Mouse (Mus musculus) thymus, adult 18-20 months (tissue): Measurements from ENCODE around the gene Mapk8ip2.
"Not testable (repeated sequence)": the region's sequence is repeated elsewhere in the genome, so short reads cannot be mapped to it uniquely, and the experiment has no call there.

ENCODE experiments used
- DNase-seq, 2 experiments: peaks; one replicate each; pipeline ENCODE4 v3.0.0; 2022; ENCODE audit warnings: mixed read lengths in 2 of 2

Gene Mapk8ip2

DNA sequence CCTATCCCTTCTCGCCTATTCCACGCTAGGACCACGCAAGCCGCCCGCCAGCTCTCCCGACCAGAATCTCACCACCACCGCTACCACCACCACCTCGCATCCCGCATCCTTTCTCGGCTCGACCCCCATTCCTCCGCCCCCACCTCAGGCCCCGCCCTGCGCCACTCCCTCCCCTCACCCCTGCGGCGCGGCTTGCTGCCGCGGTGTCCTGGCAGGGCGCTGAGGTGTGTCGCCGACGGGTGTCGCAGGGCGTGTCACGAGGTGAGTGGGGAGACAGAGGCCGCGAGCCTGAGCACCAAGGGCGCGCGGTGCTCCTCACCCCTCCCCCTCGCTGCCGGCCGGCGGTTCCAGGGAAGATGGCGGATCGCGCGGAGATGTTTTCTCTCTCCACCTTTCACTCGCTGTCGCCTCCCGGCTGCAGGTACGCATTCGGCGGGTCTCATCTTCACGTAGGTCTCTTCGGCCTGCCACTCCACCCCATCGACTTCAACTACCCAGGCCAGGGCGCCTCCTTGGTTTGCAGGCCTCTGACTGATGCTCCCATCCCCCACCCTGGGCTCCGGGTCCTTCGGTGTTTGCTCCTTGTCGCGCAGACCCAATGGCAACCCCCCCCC is at the start of gene Mapk8ip2:
Gene Mapk8ip2 (plus strand): TSS at position 49 of the 614 bp plus-strand sequence.
- no peak for DNase-seq

DNA sequence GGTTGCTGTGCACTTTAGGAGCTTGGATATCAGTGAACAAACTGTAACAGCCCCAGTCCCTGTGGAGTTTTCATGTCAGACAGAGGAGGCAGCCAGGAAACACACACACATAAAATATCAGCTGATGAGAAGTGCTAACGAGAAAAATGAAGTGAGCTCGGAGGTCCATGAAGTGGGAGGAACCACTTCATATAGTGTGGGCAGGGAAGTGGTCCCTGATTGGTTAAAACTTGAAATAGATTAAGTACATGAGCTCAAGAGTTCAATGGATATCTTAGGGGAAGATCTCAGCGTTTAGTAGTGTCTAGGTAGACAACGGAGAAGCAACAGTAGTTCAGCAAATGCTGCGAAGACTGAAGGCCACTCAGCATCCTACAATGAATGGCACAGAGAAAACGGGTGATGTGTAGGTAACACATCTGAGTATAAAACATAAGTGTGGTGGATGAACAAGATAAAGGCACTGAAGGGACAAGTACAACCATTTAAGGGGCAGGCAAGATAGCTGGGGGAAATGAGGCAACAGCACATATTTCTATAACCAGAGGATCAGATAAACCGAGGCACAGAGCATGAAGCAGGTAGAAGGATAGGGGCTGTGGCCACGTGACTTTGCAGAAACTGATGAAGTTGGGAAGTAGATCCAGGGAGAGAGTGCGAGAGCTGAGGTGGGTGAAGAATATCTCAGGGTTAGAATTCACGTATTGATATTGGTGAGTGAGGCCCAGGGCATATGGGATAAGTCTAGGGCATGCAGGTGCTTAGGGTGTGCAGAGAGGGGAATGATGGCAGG is 48.7 kb upstream of the Mapk8ip2 start:
- DNase-seq = no peak

DNA sequence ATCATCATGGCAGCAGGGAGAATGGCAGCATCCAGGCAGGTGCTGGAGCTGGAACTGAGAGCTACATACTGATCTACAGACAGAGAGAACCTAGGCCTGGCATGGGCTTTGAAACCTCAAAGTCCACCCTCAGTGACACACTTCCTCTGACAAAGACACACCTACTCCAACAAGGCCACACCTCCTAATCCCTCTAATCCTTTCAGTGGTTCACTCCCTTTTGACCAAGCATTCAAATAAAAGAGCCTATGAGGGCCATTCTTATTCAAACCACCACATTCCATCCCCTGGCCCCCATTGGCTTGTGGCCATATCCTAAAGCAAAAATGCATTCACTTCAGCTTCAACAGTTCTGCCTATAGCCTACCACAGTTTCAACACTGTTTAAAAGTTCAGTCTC is 47.0 kb upstream of the Mapk8ip2 start:
- DNase-seq = no peak

DNA sequence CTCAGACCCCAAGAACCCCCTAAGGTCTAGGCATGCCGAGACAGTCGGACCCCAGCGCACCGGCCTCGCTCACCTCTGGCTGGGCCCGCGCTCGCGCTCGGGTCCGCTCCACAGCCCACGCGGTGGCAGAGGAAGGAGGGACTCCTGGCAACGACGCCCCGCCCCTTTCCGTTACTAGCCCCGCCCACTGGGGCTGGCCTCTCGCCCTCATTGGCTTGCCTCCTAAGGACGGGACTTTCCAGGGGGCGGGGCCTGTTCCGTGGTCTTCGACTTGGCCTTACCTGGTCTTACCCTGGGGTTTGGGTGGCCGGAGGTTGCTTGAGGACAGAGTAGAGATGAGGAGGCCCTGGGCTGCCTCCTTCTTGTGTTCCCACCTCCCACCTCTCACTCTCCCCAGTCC is 43.6 kb upstream of the Mapk8ip2 start, which contains the start of gene Syce3:
Gene Syce3 (minus strand): TSS at position 386 of the 400 bp plus-strand sequence.
- DNase-seq = no peak

DNA sequence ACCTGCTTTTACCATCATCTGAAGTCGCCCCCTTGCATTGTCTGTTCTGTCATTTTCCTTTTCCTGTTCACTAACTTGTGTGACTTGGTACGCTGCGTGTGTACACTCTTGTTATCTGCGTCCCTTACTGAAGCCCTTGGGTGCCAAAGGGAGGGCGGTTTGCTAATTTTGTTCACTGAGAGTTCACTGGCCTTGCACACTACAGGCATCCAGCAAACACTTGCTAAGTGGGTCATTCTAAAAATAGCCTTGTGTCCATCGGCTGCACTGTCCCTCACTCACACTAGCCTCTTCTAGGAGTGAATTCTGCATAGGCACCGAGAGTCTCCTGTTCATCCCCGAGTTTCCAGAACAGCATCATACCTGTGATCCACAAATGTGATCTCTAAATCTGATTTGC is 38.4 kb upstream of the Mapk8ip2 start:
- DNase-seq = no peak

DNA sequence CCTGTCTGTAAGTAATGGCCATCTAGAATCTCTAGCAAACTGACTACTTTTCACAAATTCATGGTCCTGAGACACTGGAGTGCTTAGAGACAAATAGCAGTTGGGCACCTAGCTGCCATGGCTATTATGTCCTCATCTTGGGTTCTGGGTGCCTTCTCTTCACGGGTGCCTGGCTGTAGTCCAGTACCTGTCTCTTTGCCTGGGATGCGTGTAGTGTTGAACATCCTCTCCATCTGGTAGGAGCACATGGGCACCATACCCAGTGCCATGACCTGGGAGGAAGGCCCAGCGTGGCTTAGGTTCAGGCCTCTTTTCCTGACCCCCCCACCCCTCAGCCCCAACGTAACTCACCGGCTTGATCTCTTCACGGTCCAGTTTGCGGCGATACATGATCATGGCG is 31.8 kb upstream of the Mapk8ip2 start:
- no peak for DNase-seq

DNA sequence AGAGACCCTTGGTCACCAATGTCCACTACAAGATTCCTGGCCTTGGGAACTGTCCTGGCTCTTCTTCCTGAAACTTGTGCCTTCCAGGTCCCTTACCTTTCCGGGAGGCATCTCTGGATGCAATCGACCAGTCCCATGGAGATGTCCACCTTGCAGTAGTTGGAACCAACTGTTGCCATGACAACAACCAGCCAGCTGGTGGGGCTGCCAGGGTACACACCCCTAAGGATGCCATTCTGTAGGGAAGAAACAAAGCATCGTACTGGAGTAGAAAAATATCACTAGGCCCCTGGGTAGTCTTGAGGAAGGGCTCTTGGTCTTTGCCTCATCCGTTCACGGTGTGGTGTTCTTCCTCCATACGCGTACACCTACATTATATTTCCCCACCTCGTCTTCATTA is 29.1 kb upstream of the Mapk8ip2 start:
- DNase-seq = no peak

DNA sequence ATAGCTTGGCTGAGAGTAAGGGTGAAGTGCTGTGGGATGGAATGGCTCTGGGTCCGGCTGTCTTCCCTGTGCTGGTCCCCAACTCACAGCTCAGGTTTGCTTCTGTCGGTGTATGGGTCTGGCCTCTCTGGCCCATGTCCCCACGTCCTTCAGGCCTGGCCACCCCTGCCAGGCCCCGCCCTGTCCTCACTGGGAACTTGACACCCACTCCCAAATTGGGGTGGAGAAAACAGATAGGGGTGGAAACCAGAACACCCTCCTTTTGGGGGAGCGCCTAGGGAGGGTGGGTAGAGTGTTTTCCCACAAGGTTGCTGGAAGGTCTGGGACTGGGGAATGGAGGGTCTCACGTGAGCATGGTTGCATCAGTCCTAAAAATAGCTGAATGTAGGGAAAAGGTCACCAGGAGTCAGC is 28.0 kb upstream of the Mapk8ip2 start, which contains the start of gene Cpt1b:
Gene Cpt1b (minus strand): TSS at position 153 of the 411 bp plus-strand sequence.
- DNase-seq = no peak

DNA sequence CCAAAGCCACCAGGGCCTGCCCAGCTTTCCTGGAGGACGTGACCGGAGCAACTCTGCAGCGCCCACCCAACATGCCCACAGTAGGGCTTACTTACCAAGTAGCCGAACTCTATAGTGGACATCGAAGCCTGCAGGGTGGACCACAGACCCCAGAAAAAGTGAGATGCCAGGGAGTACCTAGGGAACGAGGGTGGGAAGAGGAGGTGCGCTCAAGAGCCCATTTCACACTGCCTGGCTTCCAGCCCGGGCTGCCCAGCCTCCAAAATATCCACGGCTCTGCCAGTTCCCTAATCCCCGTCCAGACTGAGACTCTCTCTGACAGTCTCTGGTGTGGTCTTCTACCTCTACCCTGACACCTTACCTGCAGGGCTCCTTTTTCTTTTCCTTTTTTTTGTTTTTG is 27.0 kb upstream of the Mapk8ip2 start:
- DNase-seq = no peak

DNA sequence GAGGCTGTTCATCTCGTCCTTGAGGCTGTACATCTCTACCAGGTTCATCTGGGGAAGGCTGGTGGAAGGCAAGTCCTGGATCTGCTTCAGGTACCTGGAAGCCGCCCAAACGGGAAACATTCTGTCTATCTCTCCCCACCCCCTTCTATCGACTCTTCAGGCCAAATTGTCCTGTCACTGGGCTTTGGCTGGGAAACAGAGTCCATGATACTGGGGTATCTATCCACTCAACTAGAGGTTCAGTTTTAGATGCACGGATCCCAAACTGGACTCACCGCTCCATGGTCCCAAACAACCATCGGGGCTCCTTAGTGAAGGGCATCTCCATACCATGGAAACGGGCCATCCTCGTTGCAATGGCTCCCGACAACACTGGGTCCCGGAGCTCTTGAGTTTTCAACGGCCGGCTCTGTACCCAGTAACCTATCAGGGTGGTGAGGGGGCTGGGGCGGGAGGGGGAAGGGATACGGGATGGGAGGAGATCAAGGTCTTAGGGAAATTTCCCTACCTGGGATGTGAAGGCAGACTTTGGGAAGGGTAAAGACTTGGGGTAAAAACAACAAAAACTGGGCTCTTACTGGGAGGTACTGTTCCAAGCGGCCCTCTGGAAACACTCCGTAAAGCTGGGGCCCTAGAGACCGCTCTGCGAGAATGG is 25.4 kb upstream of the Mapk8ip2 start:
- no peak for DNase-seq

DNA sequence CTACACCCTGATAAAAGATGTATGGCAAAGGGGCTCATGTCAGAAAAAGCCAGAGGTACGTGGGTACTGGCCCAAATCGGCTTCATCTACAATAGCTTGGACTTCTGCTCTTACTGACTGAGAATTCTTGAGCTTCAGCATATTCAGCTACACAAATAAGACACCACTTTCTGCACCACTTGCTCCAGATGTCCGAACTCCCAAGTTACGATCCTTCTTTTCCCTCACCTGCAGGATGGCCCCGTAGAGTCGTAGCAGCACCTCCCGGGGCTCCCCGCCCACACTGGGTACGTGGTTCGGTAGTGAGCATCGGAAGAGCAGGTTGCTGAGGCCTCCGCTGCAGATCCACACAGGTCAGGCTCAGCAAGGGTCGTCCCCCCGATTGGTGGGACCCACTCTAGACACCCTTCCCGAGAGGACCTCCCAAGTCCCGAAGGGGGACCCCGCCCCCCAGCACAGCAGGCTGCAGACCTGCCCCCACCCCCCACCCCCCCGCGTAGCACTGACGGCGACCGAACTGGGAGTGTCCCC is 24.8 kb upstream of the Mapk8ip2 start:
- DNase-seq = no peak

DNA sequence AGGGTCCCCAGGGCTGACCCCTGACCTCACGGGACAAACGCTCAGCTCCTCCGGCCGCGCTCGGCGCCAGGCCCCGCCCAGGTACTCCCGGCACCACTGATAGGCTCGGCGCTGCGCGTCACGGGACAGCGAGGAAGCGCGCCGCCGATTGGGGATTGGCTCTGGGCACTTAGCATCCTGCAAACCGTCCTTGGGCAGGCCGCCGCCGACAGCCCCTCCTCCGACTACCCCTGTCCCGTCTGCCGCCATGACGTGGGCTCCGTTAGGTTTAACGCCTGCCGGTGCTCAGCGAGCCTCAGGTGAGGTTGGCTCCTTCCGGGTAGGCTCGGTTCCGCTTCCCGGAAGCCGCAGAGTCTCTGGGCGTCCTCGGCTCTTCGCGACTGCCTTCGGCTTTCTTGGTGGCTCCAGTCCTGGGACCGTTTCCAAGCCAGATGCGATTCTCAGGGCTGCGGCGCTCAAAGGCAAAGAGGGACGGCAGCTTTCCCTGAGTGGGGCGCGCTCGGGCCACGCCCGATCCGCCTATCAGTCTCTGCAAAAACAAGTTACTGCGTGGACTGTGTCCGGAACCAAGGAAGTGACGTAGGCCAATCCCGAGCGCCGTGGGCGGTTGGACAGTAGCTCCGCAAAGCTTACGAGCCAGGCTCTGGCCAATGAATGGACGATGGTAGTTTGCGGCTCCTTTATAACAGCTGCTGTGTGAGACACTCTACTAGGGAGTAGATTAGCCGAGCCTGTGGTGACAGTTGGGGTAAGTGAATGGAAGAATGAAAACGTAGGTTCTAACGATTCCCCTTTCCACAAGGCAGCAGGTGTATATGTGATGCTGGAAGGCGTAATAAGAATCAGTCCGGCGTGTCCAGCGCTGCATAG is 24.1 kb upstream of the Mapk8ip2 start, which contains the start of the genes C730034F03Rik, Gm44502 and Chkb:
Gene C730034F03Rik (plus strand): TSS at position 238 of the 870 bp plus-strand sequence.
Gene Gm44502 (minus strand): TSS at position 345 of the 870 bp plus-strand sequence.
Gene Chkb (minus strand): TSS at position 557 of the 870 bp plus-strand sequence.
- DNase-seq = peak; percentile 91 to 92

DNA sequence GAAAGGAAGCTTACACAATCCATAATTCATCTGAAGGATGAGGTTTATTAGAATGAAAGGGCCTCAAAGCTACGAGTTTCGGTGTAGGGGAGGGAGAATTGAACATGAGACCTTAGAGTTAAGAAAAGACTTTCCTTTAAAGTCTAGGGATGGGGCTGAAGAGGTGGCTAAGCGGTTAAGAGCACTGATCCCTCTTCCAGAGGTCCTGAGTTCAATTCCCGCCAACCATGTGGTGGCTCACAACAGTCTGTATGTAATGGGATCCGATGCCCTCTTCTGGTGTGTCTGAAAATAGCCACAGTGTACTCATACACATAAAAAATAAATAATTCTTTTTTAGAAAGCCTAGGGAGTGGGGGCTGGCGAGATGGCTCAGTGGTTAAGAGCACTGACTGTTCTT is 23.4 kb upstream of the Mapk8ip2 start:
- no peak for DNase-seq

DNA sequence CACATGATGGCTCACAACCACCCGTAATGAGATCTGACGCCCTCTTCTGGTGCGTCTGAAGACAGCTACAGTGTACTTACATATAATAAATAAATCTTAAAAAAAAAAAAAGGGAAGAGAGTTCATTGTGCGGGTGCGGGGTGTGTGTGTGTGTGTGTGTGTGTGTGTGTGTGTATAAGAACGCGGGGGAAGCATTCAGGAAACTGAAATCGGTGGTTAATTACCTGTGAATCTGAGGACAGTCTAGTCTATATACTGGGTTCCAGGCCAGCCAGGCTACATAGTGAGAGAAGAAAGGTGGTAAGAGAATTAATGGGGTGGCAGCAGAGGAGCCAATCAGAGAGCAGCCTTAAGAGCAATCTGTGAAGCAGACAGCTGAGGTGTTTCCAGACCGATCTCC is 22.9 kb upstream of the Mapk8ip2 start:
- DNase-seq = not testable (repeated sequence)

DNA sequence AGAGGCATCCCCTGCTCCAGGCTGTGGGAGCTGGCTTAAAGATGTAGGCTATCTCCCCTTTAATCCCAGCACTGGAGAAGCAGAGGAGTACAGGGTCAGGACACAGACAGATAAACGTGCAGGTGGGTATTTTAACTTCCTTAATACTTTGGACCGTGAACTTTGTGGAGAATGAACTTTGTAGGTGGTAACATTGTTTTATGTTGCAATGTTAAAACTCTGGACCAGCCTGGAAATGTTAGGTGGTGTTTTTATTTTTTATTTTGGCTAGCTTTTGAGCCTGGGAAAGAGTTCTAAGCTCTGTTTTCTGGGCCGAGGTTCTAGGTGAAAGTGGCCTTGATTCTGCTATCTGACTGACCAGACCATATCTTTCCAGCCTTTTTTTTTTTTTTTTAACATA is 22.4 kb upstream of the Mapk8ip2 start:
- no peak for DNase-seq

DNA sequence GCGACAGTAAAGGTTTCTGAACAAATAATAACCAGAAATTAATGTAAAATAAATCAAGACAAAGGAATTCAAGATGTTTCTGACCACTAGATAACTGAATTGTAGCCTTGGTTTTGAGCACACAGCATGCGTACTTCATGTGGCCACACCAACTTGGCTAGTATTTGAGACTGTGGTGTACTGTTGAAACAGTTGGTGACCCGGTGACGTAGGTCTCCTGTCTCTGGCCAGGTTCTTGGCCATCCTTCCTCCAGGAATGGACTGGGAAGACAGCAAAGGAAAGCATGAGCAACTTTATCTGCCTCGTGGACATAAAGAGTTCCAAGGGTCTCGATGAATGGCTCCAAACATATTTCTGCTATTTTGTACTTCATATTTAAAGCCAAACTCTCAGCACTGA is 21.9 kb upstream of the Mapk8ip2 start:
- no peak for DNase-seq

DNA sequence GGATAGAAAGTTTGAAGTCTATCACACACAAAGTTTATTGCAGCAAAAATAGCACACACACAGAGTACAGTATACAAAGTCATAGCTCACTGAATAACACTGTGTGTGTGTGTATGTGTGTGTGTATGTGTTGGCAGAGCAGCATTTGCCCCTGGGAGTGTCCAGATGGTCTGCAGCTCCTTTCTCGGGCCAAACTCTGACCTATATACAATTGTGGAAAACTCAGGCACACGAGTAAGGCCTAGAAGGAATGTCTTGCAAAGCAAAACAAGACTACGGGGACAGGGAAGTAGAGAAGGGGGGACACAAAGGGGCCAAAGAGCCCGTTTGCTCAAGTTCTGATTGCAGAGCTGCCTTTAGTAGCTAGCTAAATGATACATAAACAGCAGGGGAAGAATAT is 20.8 kb upstream of the Mapk8ip2 start:
- no peak for DNase-seq

DNA sequence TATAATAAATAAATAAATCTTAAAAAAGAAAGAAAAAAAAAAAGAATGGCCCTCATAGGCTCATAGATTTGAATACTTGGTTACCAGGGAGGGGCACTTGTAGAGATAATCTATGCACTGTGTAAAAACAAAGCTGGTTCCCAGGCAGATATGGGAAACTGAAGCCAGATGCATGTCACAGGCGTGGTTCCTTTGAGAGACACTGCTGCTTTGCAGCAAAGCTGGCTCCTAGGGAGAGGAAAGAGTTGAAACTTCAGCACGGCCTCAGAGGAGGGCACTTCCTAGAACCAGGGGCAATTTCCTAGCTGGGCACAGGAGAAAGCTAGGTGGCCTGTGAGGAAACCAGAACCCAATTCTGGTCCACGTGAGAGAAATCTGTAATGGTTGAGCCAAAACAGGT is 19.6 kb upstream of the Mapk8ip2 start:
- DNase-seq = no peak

DNA sequence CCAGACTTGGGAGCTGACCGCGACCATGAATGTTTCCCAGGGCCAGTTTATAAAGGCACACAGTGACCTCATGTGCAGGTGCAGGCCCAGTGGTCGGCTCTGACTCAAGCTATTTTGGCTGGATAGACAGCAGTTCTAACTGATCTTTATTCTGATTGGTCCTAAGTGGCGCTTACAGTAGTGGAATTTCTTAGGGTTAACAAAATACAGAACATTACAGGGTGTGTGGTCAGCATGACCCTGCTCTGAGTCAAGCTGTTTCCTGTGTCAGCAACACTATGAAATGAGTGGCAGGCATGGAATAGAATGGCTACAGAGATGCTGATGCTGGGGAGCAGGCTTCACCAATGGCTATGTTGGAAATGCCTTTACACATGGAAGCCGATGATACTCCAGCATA is 17.8 kb upstream of the Mapk8ip2 start:
- no peak for DNase-seq

DNA sequence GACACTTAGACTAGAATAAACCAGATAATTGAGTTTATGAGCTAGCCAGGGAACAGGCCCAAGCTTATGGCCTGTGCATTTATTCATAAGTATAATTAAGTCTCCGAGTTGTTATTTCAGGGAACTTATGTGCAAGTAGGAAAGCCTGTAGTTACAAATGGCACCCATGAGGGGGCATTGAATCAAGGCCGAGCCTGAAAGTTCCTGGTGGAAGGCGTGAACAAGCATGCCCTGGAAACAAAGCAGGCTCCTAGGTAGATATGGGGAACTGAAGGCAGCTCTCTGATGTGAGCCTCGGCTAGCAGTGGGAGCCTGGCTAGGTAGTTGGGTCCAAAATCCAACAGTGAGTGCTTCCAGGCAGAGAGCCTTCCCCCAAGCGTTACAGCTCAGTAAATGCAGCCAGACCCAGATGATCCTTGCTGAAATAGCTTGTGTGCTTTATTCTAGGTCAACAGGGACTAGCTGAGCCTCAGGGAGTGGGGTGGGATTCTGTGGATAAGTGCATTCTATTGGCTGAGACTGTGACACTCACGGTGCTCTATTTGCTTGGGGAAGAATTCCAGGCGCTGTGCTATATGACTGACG is 11.1 kb upstream of the Mapk8ip2 start:
- no peak for DNase-seq

DNA sequence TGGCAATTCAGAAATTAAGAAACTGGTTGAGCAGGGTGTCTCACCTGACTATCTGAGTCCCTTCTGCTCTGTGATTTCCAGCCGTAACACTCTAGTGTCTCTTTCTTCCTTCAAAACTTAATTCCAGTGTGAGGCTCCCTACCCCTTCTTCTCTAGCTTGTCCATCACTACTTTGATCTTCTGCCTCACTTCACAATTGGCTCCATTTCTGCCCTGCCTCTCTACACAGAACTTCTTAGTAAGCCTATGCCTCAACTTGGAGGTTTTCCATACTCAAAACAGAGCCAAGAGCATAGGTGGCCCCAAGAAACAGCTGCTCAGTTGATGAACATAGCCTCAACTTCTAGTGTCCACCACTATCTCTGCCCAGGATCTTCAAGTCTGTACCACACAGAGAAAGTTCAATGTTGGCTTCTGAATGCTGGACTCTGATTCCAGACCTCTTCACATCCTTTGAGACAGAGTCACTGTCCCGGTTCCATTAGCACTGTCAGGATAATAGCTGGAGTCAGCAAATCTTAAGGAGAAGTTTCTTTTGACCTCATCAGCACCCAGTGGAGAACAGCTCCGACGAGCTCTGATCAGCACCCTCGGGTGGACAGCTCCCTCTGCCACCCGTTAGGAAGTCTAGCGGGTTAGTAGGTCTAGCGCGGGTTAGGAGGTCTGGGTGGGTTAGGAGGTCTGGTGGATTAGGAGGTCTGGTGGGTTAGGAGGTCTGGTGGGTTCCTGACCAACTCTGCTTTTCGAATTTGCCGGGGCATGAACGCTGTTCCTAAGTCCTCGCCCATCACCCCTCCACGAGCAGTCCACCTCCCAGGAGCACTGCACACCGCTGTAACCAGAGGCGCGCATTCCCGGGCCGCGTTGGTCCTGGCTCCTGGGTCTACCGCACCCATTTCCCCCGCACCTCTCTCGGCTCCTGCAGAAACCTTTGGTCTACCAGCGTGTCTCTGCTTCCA is 528 bp upstream of the Mapk8ip2 start:
- no peak for DNase-seq
